Mouse (Mus musculus) heart, adult 2 months (tissue): ENCODE data around the gene Rnf145. TPM values are rescaled to one million over a fixed set of nuclear protein-coding genes. Genes with fewer than 3 reads are reported as not detected.
A peak's percentile ranks its signal among the peaks of the same experiment; 100 is the strongest.

Source experiments
- DNase-seq, 2 experiments: peaks; one replicate each; pipeline ENCODE4 v3.0.0; 2021
- H3K27ac ChIP-seq: fragments of 200-600 bp; 2 replicates; pipeline ENCODE4 v1.8.1; 2022
- H3K27me3 ChIP-seq: fragments of 200-500 bp; 2 replicates; pipeline ENCODE4 v1.6.1; 2012; ENCODE audit warnings: mild to moderate bottlenecking, low read length, inconsistent platforms, mixed read lengths; ENCODE audit not compliant: control insufficient read depth, insufficient read depth
- H3K36me3 ChIP-seq: fragments of 200-500 bp; 2 replicates; pipeline ENCODE4 v1.6.1; 2012; ENCODE audit warnings: low read length, inconsistent platforms; ENCODE audit not compliant: control insufficient read depth, insufficient read depth
- H3K4me1 ChIP-seq: fragments of 200-500 bp; 2 replicates; pipeline ENCODE4 v1.6.1; 2011; ENCODE audit warnings: low read length; ENCODE audit not compliant: control insufficient read depth, insufficient read depth
- H3K4me3 ChIP-seq: fragments of 200-600 bp; 2 replicates; pipeline ENCODE4 v1.8.1; 2022
- H3K79me2 ChIP-seq: fragments of 200-500 bp; replicated peaks from 2 replicates; pipeline ENCODE4 v1.6.1; 2012; ENCODE audit warnings: mild to moderate bottlenecking, inconsistent platforms, low read length, moderate library complexity, mixed read lengths; ENCODE audit not compliant: control insufficient read depth, insufficient read depth
- H3K9ac ChIP-seq: fragments of 200-500 bp; 2 replicates; pipeline ENCODE4 v1.6.1; 2012; ENCODE audit warnings: low read depth, mild to moderate bottlenecking, control low read depth, inconsistent platforms, low read length, mixed read lengths
- CTCF ChIP-seq: fragments of 200-600 bp; IDR thresholded peaks from 2 replicates; pipeline ENCODE4 v1.8.1; 2022; ENCODE audit warnings: antibody characterized with exemption, mild to moderate bottlenecking, moderate library complexity
- EP300 ChIP-seq: fragments of 200-500 bp; IDR thresholded peaks from 2 replicates; pipeline ENCODE4 v1.6.1; 2011; ENCODE audit warnings: low read depth, low read length, control low read depth; ENCODE audit not compliant: insufficient read depth
- POLR2A ChIP-seq: fragments of 200-500 bp; IDR thresholded peaks from 2 replicates; pipeline ENCODE4 v1.6.1; 2011; ENCODE audit warnings: mild to moderate bottlenecking, low read depth, low read length, control low read depth; ENCODE audit not compliant: insufficient read depth
- WGBS: fragments of 180-500 bp; shearing (Covaris S2); methylation state at CpG from one replicate; pipeline ENCODE4 v1.1.7; 2018; 5-methylcytosine and 5-hydroxymethylcytosine counted together
- intact Hi-C: fragments of 180-260 bp; cut with DNase I; formaldehyde crosslinking; loops from one replicate; pipeline ENCODE4 v1.15.1; 2025
- polyA plus RNA-seq: library from polyadenylated mRNA; depleted of rRNA; stranded (reverse); fragments of >200 nt; gene quantifications from 2 replicates; pipeline ENCODE4 v1.2.3, GENCODE M21; 2012
- total RNA-seq, 2 experiments: library from RNA; stranded (reverse); gene quantifications; 2 replicates each; pipeline ENCODE4 v1.2.3; 2021

The Rnf145 gene
- total and polyA plus RNA-seq, 3 experiments, result 11.6 to 14.0 (median 13.3) TPM

DNA sequence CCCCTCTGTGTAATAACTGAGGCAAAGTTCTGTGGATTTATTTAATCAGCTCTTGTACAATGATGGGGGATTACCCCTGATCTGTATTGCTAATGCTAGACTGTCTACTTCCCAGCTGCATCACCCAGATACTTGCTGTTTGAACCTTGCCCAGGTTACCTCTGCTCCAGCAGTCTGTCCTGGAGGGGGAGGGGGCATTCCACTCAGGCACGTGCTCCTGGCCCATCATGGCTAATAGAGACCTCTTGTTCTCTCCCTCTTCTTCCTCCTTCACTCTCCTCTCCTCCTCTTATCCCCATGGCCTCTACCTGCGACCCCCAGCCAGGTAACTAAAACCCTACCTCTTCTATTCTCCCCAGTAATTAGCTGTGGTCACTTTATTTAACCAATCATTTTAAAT is 4.1 kb upstream of the Rnf145 start:
- TF ChIP-seq POLR2A, result no peak
- no peak for TF ChIP-seq CTCF
- no peak for TF ChIP-seq EP300
- intact Hi-C loops, result no loop called here
- Histone ChIP-seq H3K36me3 (no peaks in the 10 kb centered on the region), H3K79me2 (no peaks in the 10 kb centered on the region), H3K27me3 (no peaks in the 10 kb centered on the region), H3K4me1 (no peaks in the 10 kb centered on the region), H3K9ac (no peak overlapping the region), H3K27ac (no peak overlapping the region), H3K4me3 (no peak overlapping the region)
- no peak for DNase-seq
- 69% methylated on average over 2 of the region's 2 CpGs for WGBS

DNA sequence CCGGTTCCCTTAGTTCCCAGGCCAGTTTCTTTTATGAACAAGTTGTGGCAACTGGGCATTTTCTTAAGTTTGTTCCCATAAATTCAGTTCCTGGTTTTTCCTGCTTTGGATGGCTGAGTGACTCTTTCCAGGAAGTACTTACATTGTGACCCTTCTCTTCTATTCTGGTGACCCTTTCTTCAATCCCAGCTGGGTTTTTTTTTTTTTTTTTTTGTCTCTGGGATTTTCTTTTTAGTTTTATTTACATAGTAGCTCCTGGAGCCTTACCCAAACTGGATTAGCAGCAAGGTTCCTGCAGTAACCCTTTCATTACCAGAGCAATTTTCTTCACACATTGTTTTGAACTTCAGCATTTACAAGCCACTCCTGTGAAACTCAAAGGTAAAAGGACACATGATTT is 2.4 kb upstream of the Rnf145 start:
- Histone ChIP-seq H3K9ac (no peak overlapping the region), H3K27me3 (no peaks in the 10 kb centered on the region), H3K79me2 (no peaks in the 10 kb centered on the region), H3K36me3 (peaks cover 2% of the 10 kb centered on the region; the same call in 1 of the 2 replicates), H3K4me3 (no peak overlapping the region), H3K4me1 (no peaks in the 10 kb centered on the region), H3K27ac (no peak overlapping the region)
- WGBS, result 42% methylated on average over 1 of the region's 1 CpGs
- DNase-seq, result no peak
- no peak for TF ChIP-seq CTCF
- TF ChIP-seq EP300, result no peak
- no peak for TF ChIP-seq POLR2A
- intact Hi-C loops, result no loop called here

GRCm38 (mm10) chr11:44517561-44518280 is 1.0 kb upstream of the Rnf145 start:
- no peak for DNase-seq
- H3K36me3 ChIP-seq, result peaks cover 2% of the 10 kb centered on the region; the same call in 1 of the 2 replicates
- H3K27ac ChIP-seq, result no peak overlapping the region
- H3K4me3 ChIP-seq, result no peak overlapping the region
- no peak overlapping the region for H3K9ac ChIP-seq
- 61% methylated on average over 6 of the region's 6 CpGs for WGBS
- intact Hi-C loops, result no loop called here
- no peaks in the 10 kb centered on the region for H3K79me2 ChIP-seq
- no peaks in the 10 kb centered on the region for H3K4me1 ChIP-seq
- no peaks in the 10 kb centered on the region for H3K27me3 ChIP-seq
- no peak for TF ChIP-seq EP300
- no peak for TF ChIP-seq CTCF
- no peak for TF ChIP-seq POLR2A

- Histone ChIP-seq H3K79me2 (no peaks in the 10 kb centered on the region), H3K27ac (peak overlapping the region; percentile 88), H3K9ac (peak overlapping the region; percentile 96), H3K36me3 (peaks cover 2% of the 10 kb centered on the region; the same call in 1 of the 2 replicates), H3K27me3 (no peaks in the 10 kb centered on the region), H3K4me3 (peak overlapping the region; percentile 99), H3K4me1 (no peaks in the 10 kb centered on the region)
- under 1% methylated on average over 51 of the region's 61 CpGs for WGBS
- DNase-seq, result peak in 1 of 2 experiments; percentile 67
- TF ChIP-seq POLR2A (no peak), EP300 (no peak), CTCF (no peak)
- intact Hi-C loops, result loop anchor here (1.0 kb wide), 1 partner anchor 49 kb away; the partner anchor contains the start of gene Ublcp1
Measured at GRCm38 (mm10) chr11:44519096-44519949, 559 bp downstream of the Rnf145 start.

DNA sequence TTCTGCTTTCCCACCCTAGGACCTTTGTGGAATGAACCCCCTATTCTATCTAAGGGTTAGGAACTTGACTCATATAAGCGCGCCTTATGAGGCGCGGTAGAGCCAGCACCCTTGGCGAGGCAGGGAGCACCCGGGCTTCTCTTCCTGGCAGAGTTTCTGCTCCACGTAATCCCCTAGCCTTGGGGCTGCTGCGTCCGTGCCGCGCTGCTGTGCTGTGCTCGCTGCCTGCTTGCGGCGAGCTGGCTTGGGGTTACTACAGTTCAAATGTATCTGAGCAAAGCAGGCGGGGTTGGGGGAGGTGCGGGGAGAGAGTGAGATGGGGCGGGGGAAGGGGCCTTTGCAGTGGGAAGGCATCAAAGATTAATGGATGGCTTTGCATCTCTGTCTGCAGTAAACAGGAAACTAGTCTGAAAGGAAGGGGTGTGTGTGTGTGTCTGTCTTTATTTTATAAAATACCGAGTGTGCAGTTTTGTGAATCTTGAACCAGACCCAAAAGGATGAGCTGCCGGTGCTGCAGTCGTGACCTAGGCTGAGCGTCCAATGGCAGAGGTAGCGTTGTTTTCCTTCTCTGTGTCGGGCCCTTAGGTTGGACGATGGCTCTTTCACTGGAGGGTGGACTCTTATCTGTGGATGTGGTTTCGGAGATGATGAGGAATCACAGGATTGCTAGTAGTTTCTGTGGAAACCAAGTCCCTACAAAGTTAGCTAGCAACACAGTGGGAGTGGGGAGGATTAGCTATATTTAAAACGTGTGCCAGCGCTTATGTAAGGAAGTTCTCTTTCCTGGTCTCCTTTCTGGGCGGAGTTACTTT is 1.4 kb downstream of the Rnf145 start:
- peak overlapping the region; percentile 88 for H3K27ac ChIP-seq
- TF ChIP-seq POLR2A, result peak; percentile 35
- no peak for TF ChIP-seq CTCF
- H3K4me3 ChIP-seq, result peak overlapping the region; percentile 99
- WGBS, result under 1% methylated on average over 28 of the region's 28 CpGs
- peak overlapping the region; percentile 96 for H3K9ac ChIP-seq
- peaks cover 2% of the 10 kb centered on the region; the same call in 1 of the 2 replicates for H3K36me3 ChIP-seq
- no peaks in the 10 kb centered on the region for H3K4me1 ChIP-seq
- no peaks in the 10 kb centered on the region for H3K27me3 ChIP-seq
- intact Hi-C loops, result loop anchor here (1.0 kb wide), 1 partner anchor 50 kb away; the partner anchor contains the start of gene Ublcp1
- no peaks in the 10 kb centered on the region; the same call in 1 of the 2 replicates for H3K79me2 ChIP-seq
- peak; percentile 79 to 85 for DNase-seq
